Mouse (Mus musculus): ENCODE measurements at regions not wholly inside any gene's neighbourhood (a gene's known extent, or its start where the extent isn't known, plus 50 kb on each side); places are given as distances from the start of the nearest gene placed in this dataset.

DNA sequence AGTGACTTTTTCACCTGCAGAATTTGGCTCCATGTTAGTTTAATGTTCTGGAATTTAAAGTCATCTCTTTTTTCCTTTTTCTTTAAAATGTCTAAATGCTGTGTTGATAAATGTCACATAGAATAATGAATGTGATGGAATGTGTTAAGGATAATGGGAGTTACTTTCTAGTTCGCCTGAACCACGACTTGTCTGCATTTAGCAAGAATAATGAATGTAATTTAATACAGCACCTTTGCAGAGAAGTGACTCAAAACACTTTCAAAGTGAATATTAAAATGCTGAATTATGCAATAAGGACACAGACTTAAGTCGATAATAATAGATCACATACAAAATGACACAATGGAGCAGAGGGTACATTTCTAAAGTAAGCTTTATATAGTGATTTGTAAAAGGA lies 1150.2 kb downstream of the Gsdmc2 start:
- no peak for TF ChIP-seq CTCF (IDR thresholded peaks at IDR 0.05; ENCODE audit: low read depth, low read length)
- no peak for TF ChIP-seq POLR2A (IDR thresholded peaks at IDR 0.05; ENCODE audit: extremely low read depth, insufficient read depth, low read length)
